Mouse (Mus musculus) gastrocnemius, adult 2 months (tissue): ENCODE measurements around the gene Rpa2. TPM values are rescaled to one million over a fixed set of nuclear protein-coding genes. Genes with fewer than 3 reads are reported as not detected.

ENCODE experiments used
- DNase-seq: peaks from one replicate; pipeline ENCODE4 v3.0.0; 2022
- H3K27ac ChIP-seq: fragments of 200-600 bp; 2 replicates; pipeline ENCODE4 v1.8.1; 2022; ENCODE audit warnings: mild to moderate bottlenecking
- H3K4me3 ChIP-seq: fragments of 200-600 bp; 2 replicates; pipeline ENCODE4 v1.8.1; 2022; ENCODE audit warnings: mild to moderate bottlenecking, moderate library complexity
- CTCF ChIP-seq: fragments of 200-600 bp; IDR thresholded peaks from 2 replicates; pipeline ENCODE4 v1.8.1; 2022; ENCODE audit warnings: antibody characterized with exemption, mild to moderate bottlenecking, moderate library complexity
- intact Hi-C: fragments of 180-260 bp; cut with DNase I; formaldehyde crosslinking; loops from one replicate; pipeline ENCODE4 v1.15.1; 2025
- total RNA-seq, 2 experiments: library from RNA; stranded (reverse); gene quantifications; 2 replicates each; pipeline ENCODE4 v1.2.3; 2021

Gene Rpa2
- total RNA-seq, 2 experiments from 2014 or later = 14.2 to 16.3 TPM

GRCm38 (mm10) chr4:132816855-132817254, 48.7 kb downstream of the Rpa2 start:
- H3K4me3 ChIP-seq = no peak overlapping the region
- TF ChIP-seq CTCF = no peak
- H3K27ac ChIP-seq = no peak overlapping the region
- DNase-seq = no peak
- intact Hi-C loops = no loop called here

- no peak for DNase-seq
- H3K27ac ChIP-seq = no peak overlapping the region
- H3K4me3 ChIP-seq = no peak overlapping the region
- intact Hi-C loops = no loop called here
- peak; percentile 11; the same call in 1 of the 2 replicates for TF ChIP-seq CTCF
These were observed 50.3 kb downstream of the Rpa2 start for GRCm38 (mm10) chr4:132818442-132818841.

GRCm38 (mm10) chr4:132823614-132824366, 55.7 kb downstream of the Rpa2 start:
- peak; percentile 66 for TF ChIP-seq CTCF
- intact Hi-C loops = loop anchor here (1.0 kb wide), 1 partner anchor 45 kb away; no protein-coding TSS in a partner anchor
- DNase-seq = peak; percentile 66
- no peak overlapping the region for H3K27ac ChIP-seq
- H3K4me3 ChIP-seq = no peak overlapping the region

Other genes with a start within 250 kb of the Rpa2 start
- 10 to 100 TPM; 41.0 to 60.0 TPM for gene Atpif1, start 234.7 kb upstream of the Rpa2 start, total RNA-seq
- gene Dnajc8, start 232.8 kb upstream of the Rpa2 start, total RNA-seq = 10 to 100 TPM; 47.2 to 59.3 TPM
- under 1 TPM; 0.56 to 0.98 TPM for gene Ptafr, start 204.3 kb upstream of the Rpa2 start, total RNA-seq
- gene Eya3, start 129.3 kb upstream of the Rpa2 start, total RNA-seq = 10 to 100 TPM; 11.2 to 15.5 TPM
- under 1 TPM; 0.54 to 0.70 TPM for gene Xkr8, start 35.8 kb upstream of the Rpa2 start, total RNA-seq
- gene Smpdl3b, start 11.1 kb upstream of the Rpa2 start, total RNA-seq = under 1 TPM; 0.47 to 0.66 TPM
- gene Themis2, start 28.1 kb downstream of the Rpa2 start, total RNA-seq = under 1 TPM; 0.69 to 0.70 TPM
- gene Ppp1r8, start 74.8 kb downstream of the Rpa2 start, total RNA-seq = 10 to 100 TPM; 13.6 to 14.8 TPM
- 10 to 100 TPM; 24.1 to 25.7 TPM for gene Stx12, start 116.2 kb downstream of the Rpa2 start, total RNA-seq
- gene Fam76a, start 154.2 kb downstream of the Rpa2 start, total RNA-seq = 10 to 100 TPM; 23.5 to 29.9 TPM
- under 1 TPM in 1 of 2 experiments, not detected in 1; 0.06 TPM for gene Fgr, start 205.8 kb downstream of the Rpa2 start, total RNA-seq
- 10 to 100 TPM; 30.2 to 55.1 TPM for gene Ahdc1, start 242.9 kb downstream of the Rpa2 start, total RNA-seq